Mouse (Mus musculus) stomach, embryonic 14.5 days (tissue): ENCODE data around the gene Znrf3. TPM values are rescaled to one million over a fixed set of nuclear protein-coding genes. Genes with fewer than 3 reads are reported as not detected.

Source experiments
- ATAC-seq: fragments of 200-750 bp; cut with Nextera tagmentation; 2 replicates; pipeline ENCODE4 v1.8.0; 2017; ENCODE audit warnings: low read depth, moderate TSS enrichment; ENCODE audit not compliant: insufficient number of reproducible peaks, insufficient read depth, low FRiP score
- H3K27ac ChIP-seq: fragments of 300-500 bp; sonication (generic); 2 replicates; pipeline ENCODE4 v1.5.1; 2014; ENCODE audit warnings: mild to moderate bottlenecking, low read length, moderate library complexity, mixed read lengths
- H3K27me3 ChIP-seq: fragments of 300-500 bp; sonication (generic); 2 replicates; pipeline ENCODE4 v1.6.1; 2014; ENCODE audit warnings: low read length, control low read depth, mixed read lengths; ENCODE audit not compliant: control insufficient read depth, insufficient read depth
- H3K36me3 ChIP-seq: fragments of 300-500 bp; sonication (generic); 2 replicates; pipeline ENCODE4 v1.6.1; 2014; ENCODE audit warnings: mild to moderate bottlenecking, control low read depth, low read length, moderate library complexity, mixed read lengths; ENCODE audit not compliant: control insufficient read depth, insufficient read depth
- H3K4me1 ChIP-seq: fragments of 300-500 bp; sonication (generic); 2 replicates; pipeline ENCODE4 v1.6.1; 2014; ENCODE audit warnings: low read length, control low read depth, mixed read lengths; ENCODE audit not compliant: control insufficient read depth, insufficient read depth
- H3K4me2 ChIP-seq: fragments of 300-500 bp; sonication (generic); replicated peaks from 2 replicates; pipeline ENCODE4 v1.6.1; 2014; ENCODE audit warnings: low read depth, low read length, control low read depth
- H3K4me3 ChIP-seq: fragments of 300-500 bp; sonication (generic); 2 replicates; pipeline ENCODE4 v1.5.1; 2014; ENCODE audit warnings: low read depth, low read length, control low read depth
- H3K9ac ChIP-seq: fragments of 300-500 bp; sonication (generic); replicated peaks from 2 replicates; pipeline ENCODE4 v1.6.1; 2014; ENCODE audit warnings: low read depth, mild to moderate bottlenecking, control low read depth, low read length, moderate library complexity, mixed read lengths
- H3K9me3 ChIP-seq: fragments of 300-500 bp; sonication (generic); 2 replicates; pipeline ENCODE4 v1.6.1; 2016; ENCODE audit warnings: low read depth, low read length, control low read depth; ENCODE audit not compliant: control insufficient read depth
- WGBS: fragments of 180-500 bp; shearing (Covaris S2); extraction: QIAGEN DNeasy Blood & Tissue Kit; methylation state at CpG from one replicate; pipeline ENCODE4 v1.1.7; 2014; 5-methylcytosine and 5-hydroxymethylcytosine counted together
- polyA plus RNA-seq: library from polyadenylated mRNA; unstranded; fragments of >200 nt; fragmentation: Nextera tagmentation; extraction: Ambion mirVana; gene quantifications from 2 replicates; pipeline ENCODE4 v1.2.1, GENCODE M21; 2014

Znrf3 gene
- polyA plus RNA-seq, 1 experiment from 2014 or later, result 19.7 TPM

- no peak overlapping the region for H3K27ac ChIP-seq
- 84% methylated on average over 2 of the region's 2 CpGs for WGBS
- no peak for ATAC-seq
- no peak overlapping the region for H3K9ac ChIP-seq
- H3K27me3 ChIP-seq, result no peaks in the 10 kb centered on the region
- no peak overlapping the region for H3K4me2 ChIP-seq
- H3K36me3 ChIP-seq, result no peaks in the 10 kb centered on the region
- no peaks in the 10 kb centered on the region for H3K9me3 ChIP-seq
- no peak overlapping the region for H3K4me3 ChIP-seq
- H3K4me1 ChIP-seq, result no peaks in the 10 kb centered on the region
Observed at GRCm38 (mm10) chr11:5432330-5432729, 12.3 kb downstream of the Znrf3 start.

GRCm38 (mm10) chr11:5430863-5431262 lies 13.8 kb downstream of the Znrf3 start:
- Histone ChIP-seq H3K36me3 (no peaks in the 10 kb centered on the region), H3K4me1 (no peaks in the 10 kb centered on the region), H3K9me3 (no peaks in the 10 kb centered on the region), H3K4me2 (no peak overlapping the region), H3K27me3 (no peaks in the 10 kb centered on the region), H3K9ac (no peak overlapping the region), H3K27ac (no peak overlapping the region), H3K4me3 (no peak overlapping the region)
- 48% methylated on average over 1 of the region's 1 CpGs for WGBS
- ATAC-seq, result no peak

- Histone ChIP-seq H3K9ac (no peak overlapping the region), H3K9me3 (no peaks in the 10 kb centered on the region), H3K27ac (no peak overlapping the region), H3K4me2 (no peak overlapping the region), H3K27me3 (no peaks in the 10 kb centered on the region), H3K4me1 (no peaks in the 10 kb centered on the region), H3K36me3 (no peaks in the 10 kb centered on the region), H3K4me3 (no peak overlapping the region)
- ATAC-seq, result no peak
- WGBS, result 85% methylated on average over 4 of the region's 4 CpGs
Observed at GRCm38 (mm10) chr11:5429396-5430190, 15.1 kb downstream of the Znrf3 start.

- WGBS, result 83% methylated on average over 3 of the region's 3 CpGs
Observed at GRCm38 (mm10) chr11:5427251-5427650, 17.4 kb downstream of the Znrf3 start.

DNA sequence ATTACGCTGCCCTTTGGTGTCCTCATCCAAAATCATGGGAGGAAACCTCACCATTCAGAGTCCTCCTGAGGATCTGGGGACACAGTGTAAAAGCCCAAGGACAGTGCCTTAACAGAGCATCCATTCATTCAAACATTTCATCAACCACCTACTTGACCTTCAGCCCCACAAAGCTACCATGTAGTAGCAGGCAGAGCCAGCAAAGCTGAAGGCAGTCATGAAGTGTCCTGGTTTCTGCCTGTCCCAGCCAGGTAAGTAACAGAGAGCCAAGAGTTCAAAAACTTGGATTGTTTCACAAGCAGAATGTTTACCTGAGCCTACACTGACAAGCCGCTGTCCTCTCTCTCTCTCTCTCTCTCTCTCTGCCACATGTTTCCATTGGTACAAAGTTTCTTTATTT lies 18.3 kb downstream of the Znrf3 start:
- no peaks in the 10 kb centered on the region for H3K36me3 ChIP-seq
- no peak overlapping the region for H3K27ac ChIP-seq
- H3K4me1 ChIP-seq, result peaks cover 16% of the 10 kb centered on the region; the same call in 1 of the 2 replicates
- H3K9ac ChIP-seq, result no peak overlapping the region
- H3K4me2 ChIP-seq, result no peak overlapping the region
- no peak overlapping the region for H3K4me3 ChIP-seq
- H3K9me3 ChIP-seq, result no peaks in the 10 kb centered on the region
- WGBS, result 87% methylated on average over 2 of the region's 2 CpGs
- no peak for ATAC-seq
- H3K27me3 ChIP-seq, result no peaks in the 10 kb centered on the region

More at GRCm38 (mm10) chr11:5427251-5427650, 17.4 kb downstream of the Znrf3 start:
- Histone ChIP-seq H3K27me3 (no peaks in the 10 kb centered on the region), H3K9ac (no peak overlapping the region), H3K4me3 (no peak overlapping the region), H3K27ac (no peak overlapping the region), H3K4me1 (peaks cover 8% of the 10 kb centered on the region; the same call in 1 of the 2 replicates), H3K4me2 (no peak overlapping the region), H3K36me3 (no peaks in the 10 kb centered on the region), H3K9me3 (no peaks in the 10 kb centered on the region)
- no peak for ATAC-seq

- H3K4me3 ChIP-seq, result no peak overlapping the region
- no peaks in the 10 kb centered on the region for H3K9me3 ChIP-seq
- H3K27ac ChIP-seq, result no peak overlapping the region
- H3K27me3 ChIP-seq, result no peaks in the 10 kb centered on the region
- H3K4me1 ChIP-seq, result peaks cover 16% of the 10 kb centered on the region; the same call in 1 of the 2 replicates
- no peak overlapping the region for H3K9ac ChIP-seq
- H3K36me3 ChIP-seq, result no peaks in the 10 kb centered on the region
- ATAC-seq, result no peak
- WGBS, result 64% methylated on average over 2 of the region's 2 CpGs
- H3K4me2 ChIP-seq, result no peak overlapping the region
Observed at GRCm38 (mm10) chr11:5425106-5425505, 19.5 kb downstream of the Znrf3 start.

DNA sequence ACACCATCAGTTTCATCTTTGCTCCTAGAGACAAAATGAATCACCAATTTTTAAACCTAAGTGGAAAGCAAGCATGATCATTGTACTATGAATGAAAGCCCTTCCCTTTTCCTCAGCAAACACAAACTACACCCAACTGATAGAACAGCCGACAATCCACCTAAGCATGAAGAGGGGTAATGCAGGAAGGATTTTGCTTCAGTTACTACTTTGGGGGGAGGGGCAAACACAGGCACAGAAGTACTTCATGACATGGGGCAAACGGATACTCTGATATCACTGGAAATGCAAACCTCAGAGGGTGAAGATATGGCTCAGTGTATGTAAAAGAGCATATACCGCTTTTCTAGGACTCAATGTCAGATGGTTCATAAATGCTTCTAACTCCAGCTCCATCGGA lies 20.5 kb downstream of the Znrf3 start:
- H3K9me3 ChIP-seq, result no peaks in the 10 kb centered on the region
- no peaks in the 10 kb centered on the region for H3K27me3 ChIP-seq
- no peak for ATAC-seq
- 72% methylated on average over 4 of the region's 4 CpGs for WGBS
- no peak overlapping the region for H3K9ac ChIP-seq
- H3K4me2 ChIP-seq, result no peak overlapping the region
- no peak overlapping the region for H3K4me3 ChIP-seq
- H3K27ac ChIP-seq, result no peak overlapping the region
- peaks cover 16% of the 10 kb centered on the region; the same call in 1 of the 2 replicates for H3K4me1 ChIP-seq
- H3K36me3 ChIP-seq, result no peaks in the 10 kb centered on the region

- no peak overlapping the region for H3K27ac ChIP-seq
- no peaks in the 10 kb centered on the region for H3K27me3 ChIP-seq
- no peaks in the 10 kb centered on the region for H3K9me3 ChIP-seq
- no peak overlapping the region for H3K4me2 ChIP-seq
- no peaks in the 10 kb centered on the region for H3K36me3 ChIP-seq
- peaks cover 16% of the 10 kb centered on the region; the same call in 1 of the 2 replicates for H3K4me1 ChIP-seq
- H3K9ac ChIP-seq, result no peak overlapping the region
- no peak overlapping the region for H3K4me3 ChIP-seq
- ATAC-seq, result no peak
Observed at GRCm38 (mm10) chr11:5423000-5423399, 21.6 kb downstream of the Znrf3 start.

- no peaks in the 10 kb centered on the region for H3K27me3 ChIP-seq
- ATAC-seq, result no peak
- 25% methylated on average over 1 of the region's 1 CpGs for WGBS
- H3K4me1 ChIP-seq, result peaks cover 16% of the 10 kb centered on the region; the same call in 1 of the 2 replicates
- H3K27ac ChIP-seq, result no peak overlapping the region; the same call in 1 of the 2 replicates
- no peaks in the 10 kb centered on the region for H3K36me3 ChIP-seq
- H3K9me3 ChIP-seq, result no peaks in the 10 kb centered on the region
- no peak overlapping the region for H3K4me2 ChIP-seq
- no peak overlapping the region for H3K9ac ChIP-seq
- no peak overlapping the region for H3K4me3 ChIP-seq
Observed at GRCm38 (mm10) chr11:5422252-5422636, 22.4 kb downstream of the Znrf3 start.
